Mouse (Mus musculus) E14TG2a.4 (cell line): ENCODE measurements at regions not wholly inside any gene's neighbourhood (a gene's known extent, or its start where the extent isn't known, plus 50 kb on each side); places are given as distances from the start of the nearest gene placed in this dataset.

Experiments used
- H3K27me3 ChIP-seq: 2 replicates; pipeline ENCODE4 v1.6.1; 2014; ENCODE audit warnings: low read length, control low read depth; ENCODE audit not compliant: insufficient read depth
- H3K36me3 ChIP-seq: 2 replicates; pipeline ENCODE4 v1.6.1; 2014; ENCODE audit warnings: low read length, control low read depth; ENCODE audit not compliant: insufficient read depth
- H3K4me1 ChIP-seq: replicated peaks from 2 replicates; pipeline ENCODE4 v1.6.1; 2014; ENCODE audit warnings: low read depth, low read length, control low read depth
- H3K4me3 ChIP-seq: replicated peaks from 2 replicates; pipeline ENCODE4 v1.5.1; 2014; ENCODE audit warnings: mild to moderate bottlenecking, low read length
- H3K9me3 ChIP-seq: 2 replicates; pipeline ENCODE4 v1.6.1; 2014; ENCODE audit warnings: low read length, control low read depth
- CTCF ChIP-seq: conservative IDR thresholded peaks from 2 replicates; pipeline ENCODE4 v1.5.1; 2014; ENCODE audit warnings: low read length
- NANOG ChIP-seq: IDR thresholded peaks from 2 replicates; pipeline ENCODE4 v1.6.1; 2014; ENCODE audit warnings: borderline replicate concordance, low read length, mixed read lengths
- POU5F1 ChIP-seq: IDR thresholded peaks from 2 replicates; pipeline ENCODE4 v1.6.1; 2014; ENCODE audit warnings: low read length, borderline replicate concordance

DNA sequence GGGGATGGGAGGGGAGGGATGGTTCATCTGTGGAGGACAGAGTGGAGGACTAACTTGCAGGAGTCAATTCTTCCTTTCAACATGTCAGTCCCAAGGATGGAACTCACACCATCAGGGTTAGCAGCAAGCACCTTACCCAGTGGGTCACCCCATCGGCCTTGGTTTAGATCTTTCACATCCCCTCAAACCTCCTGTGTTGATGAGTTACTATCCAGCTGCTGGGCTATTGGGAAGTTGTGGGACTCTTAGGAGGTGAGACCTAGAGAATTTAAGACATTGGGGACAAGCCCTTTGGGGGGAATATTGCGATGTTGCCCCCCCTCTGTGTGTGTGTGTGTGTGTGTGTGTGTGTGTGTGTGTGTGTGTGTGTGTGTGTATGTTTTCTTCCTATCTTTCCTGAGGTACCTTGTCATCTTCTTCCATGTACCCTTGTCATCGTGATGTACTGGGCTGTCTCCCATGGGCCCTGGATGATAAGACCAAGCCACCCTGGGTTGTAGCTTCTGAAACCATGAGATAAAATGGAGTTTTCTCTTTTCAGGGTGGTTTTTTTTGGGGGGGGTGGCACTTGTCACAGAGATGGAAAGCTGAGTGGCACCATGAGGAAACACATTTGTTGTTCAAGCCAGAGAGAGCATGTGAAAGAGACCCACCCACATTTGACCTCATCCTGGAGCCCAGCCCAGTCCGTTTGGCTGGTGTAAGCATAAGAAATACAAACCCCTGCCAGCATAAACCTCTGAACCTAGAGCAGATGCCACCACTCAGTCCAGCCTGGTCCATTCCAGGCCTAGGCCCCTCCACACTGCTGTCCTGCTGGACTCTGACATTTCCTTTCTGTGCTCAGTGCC is 98.3 kb upstream of the Bod1 start:
- peaks cover 58% of the 10 kb centered on the region for H3K9me3 ChIP-seq
- H3K4me1 ChIP-seq: no peaks in the 10 kb centered on the region
- TF ChIP-seq NANOG (no peak), CTCF (no peak), POU5F1 (no peak)
- H3K4me3 ChIP-seq: no peak overlapping the region
- no peaks in the 10 kb centered on the region for H3K27me3 ChIP-seq
- no peaks in the 10 kb centered on the region for H3K36me3 ChIP-seq

DNA sequence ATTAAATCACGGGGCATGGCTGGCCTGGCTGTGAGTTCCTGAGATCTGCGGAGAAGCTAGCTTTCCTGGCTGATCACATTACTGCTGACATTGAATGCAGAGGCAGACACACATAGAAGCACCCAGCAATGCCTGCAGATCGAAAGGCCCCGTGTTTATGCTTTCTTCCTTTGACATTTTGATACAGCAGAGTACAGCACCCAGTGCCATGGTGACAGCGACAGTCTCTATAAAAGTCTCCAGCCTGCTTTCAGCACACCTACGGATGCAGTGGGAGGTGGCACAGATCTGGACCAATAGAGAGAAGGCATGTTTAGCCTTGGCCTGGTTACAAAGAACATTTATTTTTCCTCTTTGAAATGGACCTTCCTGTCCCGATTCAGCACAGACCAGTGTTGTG is 99.2 kb upstream of the Bod1 start:
- Histone ChIP-seq H3K36me3 (no peaks in the 10 kb centered on the region), H3K4me3 (no peak overlapping the region), H3K27me3 (no peaks in the 10 kb centered on the region), H3K4me1 (no peaks in the 10 kb centered on the region), H3K9me3 (peaks cover 61% of the 10 kb centered on the region)
- TF ChIP-seq POU5F1 (no peak), CTCF (no peak), NANOG (no peak)

DNA sequence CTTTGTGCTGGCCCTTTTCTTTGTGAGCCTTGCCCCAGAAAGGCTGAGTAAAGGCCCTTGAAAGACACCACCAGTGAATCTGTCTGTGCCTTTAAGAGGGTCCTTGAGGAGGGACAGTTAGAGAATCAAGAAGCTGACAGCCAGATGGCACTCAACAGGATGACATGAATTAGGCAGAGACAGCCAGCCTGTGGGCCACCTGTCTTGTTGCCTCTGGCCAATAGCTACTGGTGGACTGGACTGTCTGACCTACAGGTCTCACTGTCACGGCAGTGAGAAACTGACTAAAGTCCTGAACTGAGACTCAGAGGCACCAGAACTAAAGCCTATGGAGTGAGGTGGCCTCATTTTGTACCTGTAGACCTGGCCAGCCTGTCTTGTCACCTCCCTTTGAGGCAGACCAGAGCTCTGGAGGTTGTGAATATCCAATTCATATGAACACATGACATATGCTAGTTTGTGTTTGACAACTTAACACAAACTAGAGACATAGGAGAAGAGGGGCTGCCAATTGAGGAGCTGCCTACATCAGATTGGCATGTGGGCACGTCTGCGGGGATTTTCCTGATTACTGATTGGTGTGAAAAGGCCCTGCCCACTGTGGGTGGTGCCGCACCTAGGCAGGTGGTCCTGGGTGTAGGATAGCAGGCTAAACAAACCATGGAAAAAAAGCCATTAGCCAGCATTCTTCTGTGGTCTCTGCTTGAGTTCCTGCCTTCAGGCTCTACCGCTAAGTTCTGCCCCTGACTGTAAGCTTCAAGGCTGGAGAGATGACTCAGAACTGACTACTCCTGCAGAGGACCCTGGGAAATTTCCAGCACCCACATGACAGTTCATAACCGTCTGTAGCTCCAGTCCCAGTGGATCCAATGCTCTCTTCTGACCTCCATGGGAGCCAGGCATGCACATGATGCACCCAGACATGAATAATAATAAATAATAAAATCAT is 100.1 kb upstream of the Bod1 start:
- H3K4me1 ChIP-seq: no peaks in the 10 kb centered on the region
- no peaks in the 10 kb centered on the region for H3K27me3 ChIP-seq
- H3K4me3 ChIP-seq: no peak overlapping the region
- TF ChIP-seq POU5F1: no peak
- no peak for TF ChIP-seq CTCF
- no peak for TF ChIP-seq NANOG
- H3K9me3 ChIP-seq: peaks cover 59% of the 10 kb centered on the region
- no peaks in the 10 kb centered on the region for H3K36me3 ChIP-seq

DNA sequence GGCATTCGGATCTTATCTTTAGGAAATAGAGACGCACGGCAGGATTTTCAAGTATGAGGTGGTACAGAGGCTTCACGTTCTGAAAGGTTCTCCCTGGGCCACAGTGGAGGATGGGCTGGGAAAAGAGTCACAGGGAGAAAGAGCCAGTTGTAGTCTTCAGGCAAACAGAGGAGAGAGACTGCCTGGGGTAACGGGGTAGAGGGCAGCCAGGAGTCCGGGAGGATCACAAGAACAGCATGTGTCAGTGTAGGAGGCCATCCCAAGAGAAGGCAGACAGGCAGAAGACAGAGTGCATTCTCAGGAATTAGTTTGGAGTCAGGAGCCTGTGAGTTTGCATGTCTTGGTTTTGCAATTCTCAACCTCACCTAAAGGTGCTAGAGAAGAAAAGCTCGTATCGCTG is 94.5 kb upstream of the Cpeb4 start:
- H3K4me1 ChIP-seq: no peaks in the 10 kb centered on the region
- no peaks in the 10 kb centered on the region for H3K36me3 ChIP-seq
- H3K4me3 ChIP-seq: no peak overlapping the region
- H3K9me3 ChIP-seq: peaks cover 56% of the 10 kb centered on the region
- no peak for TF ChIP-seq POU5F1
- TF ChIP-seq NANOG: no peak
- H3K27me3 ChIP-seq: no peaks in the 10 kb centered on the region

DNA sequence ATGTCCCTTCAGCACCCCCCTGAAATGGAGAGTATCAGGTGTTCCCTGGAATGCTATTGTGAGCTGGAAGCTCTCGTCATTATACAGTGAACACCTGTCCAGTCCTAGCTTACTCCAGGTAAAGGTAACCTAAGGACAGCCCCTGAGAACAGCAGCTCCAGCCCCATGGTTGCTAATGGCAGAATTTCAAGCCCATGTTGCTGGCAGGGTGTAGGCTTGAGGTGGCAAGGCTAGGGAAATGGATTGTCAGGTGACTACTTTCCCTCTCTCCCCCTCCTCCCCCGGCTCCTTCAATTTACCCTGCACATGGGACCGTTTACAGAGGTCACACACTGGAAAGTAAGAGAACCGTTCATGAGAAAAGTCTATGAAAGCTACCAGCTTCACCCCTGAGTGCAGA is 93.2 kb upstream of the Cpeb4 start:
- Histone ChIP-seq H3K4me3 (no peak overlapping the region), H3K9me3 (peaks cover 56% of the 10 kb centered on the region), H3K36me3 (no peaks in the 10 kb centered on the region), H3K4me1 (no peaks in the 10 kb centered on the region), H3K27me3 (no peaks in the 10 kb centered on the region)
- TF ChIP-seq POU5F1 (no peak), CTCF (no peak), NANOG (no peak)

DNA sequence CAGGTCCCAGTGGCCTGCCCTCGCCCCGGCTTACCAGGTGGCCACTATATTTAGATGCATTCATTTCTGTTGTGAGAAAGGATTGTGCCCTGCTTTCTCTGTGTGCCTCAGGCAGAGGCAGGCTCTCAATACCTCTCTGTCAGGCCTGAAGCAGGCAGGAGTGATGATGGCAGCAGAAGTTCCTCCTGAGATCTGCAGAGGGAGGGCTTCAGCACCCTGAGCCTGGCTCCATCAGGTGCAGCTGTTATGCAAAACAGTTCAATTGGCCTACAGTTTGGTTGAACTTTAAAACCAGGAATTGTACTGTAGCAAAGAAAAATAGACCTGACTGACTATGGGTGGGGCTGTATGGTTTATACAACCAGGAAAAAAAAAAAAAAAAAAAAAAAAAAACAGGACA is 92.7 kb upstream of the Cpeb4 start:
- H3K4me3 ChIP-seq: no peak overlapping the region
- H3K27me3 ChIP-seq: no peaks in the 10 kb centered on the region
- no peaks in the 10 kb centered on the region for H3K36me3 ChIP-seq

DNA sequence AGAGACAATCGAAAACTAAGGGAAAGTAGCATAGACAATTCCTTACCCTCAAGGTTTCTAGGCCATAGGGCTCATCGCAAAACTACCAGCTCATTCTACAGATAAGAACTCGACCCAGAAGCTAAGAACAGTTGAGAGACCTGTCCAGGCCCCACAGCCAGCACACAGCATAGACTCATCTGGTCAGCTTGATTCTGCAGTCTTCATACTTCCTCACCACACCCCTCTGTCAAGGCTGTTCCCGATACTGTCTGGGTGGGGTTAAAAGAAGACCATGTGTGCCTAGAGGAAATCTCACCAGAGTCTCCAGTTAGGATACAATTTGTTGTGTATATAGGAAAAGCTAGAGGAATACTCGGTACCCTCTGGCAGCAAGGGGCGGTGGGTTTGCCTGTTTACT is 91.0 kb upstream of the Cpeb4 start:
- TF ChIP-seq NANOG: no peak
- TF ChIP-seq CTCF: no peak
- TF ChIP-seq POU5F1: no peak
- Histone ChIP-seq H3K9me3 (peaks cover 64% of the 10 kb centered on the region), H3K4me1 (no peaks in the 10 kb centered on the region), H3K27me3 (no peaks in the 10 kb centered on the region), H3K36me3 (no peaks in the 10 kb centered on the region), H3K4me3 (no peak overlapping the region)

More for the DNA sequence above, 92.7 kb upstream of the Cpeb4 start:
- H3K4me1 ChIP-seq: no peaks in the 10 kb centered on the region
- H3K9me3 ChIP-seq: peaks cover 58% of the 10 kb centered on the region
- TF ChIP-seq CTCF (no peak), POU5F1 (no peak)

DNA sequence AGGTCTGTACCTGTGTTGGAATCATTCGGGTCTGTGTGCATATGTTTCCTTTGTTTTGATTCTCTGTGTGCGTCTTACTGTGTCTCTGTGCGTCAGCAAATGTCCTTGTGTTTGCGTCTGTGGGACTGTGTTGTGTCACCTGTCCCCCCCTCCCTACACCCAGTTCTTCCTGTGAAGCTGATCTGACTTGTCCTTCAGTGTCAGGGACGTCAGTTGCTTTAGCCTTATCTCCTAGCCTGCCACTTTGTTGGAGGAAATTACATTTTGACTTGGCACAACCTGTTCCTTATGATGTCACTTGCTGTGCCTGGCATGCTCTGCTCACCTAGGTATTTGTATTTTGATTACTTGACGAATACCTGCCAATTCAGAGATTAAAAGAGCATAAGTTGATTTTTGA is 90.4 kb upstream of the Cpeb4 start:
- no peaks in the 10 kb centered on the region for H3K36me3 ChIP-seq
- H3K9me3 ChIP-seq: peaks cover 64% of the 10 kb centered on the region
- H3K27me3 ChIP-seq: no peaks in the 10 kb centered on the region
- H3K4me1 ChIP-seq: no peaks in the 10 kb centered on the region
- no peak overlapping the region for H3K4me3 ChIP-seq
- TF ChIP-seq NANOG (no peak), CTCF (no peak), POU5F1 (no peak)
